11 mouse cellular contexts compared by ENCODE assay signal in genomic region chr8:69938245-69938982, GRCm38 (mm10). TPM values are rescaled to one million over a fixed set of nuclear protein-coding genes. Genes with fewer than 3 reads are reported as not detected.
DNase-seq lines count a peak whose midpoint lies in the region; ATAC-seq and TF ChIP-seq lines count a peak whose summit lies in the region.
"Had no signal": no experiment of that assay in that cellular context is flagged by ENCODE, and none has a peak within 500 bp of the region (broad histone marks: within the 10 kb centered on the region; RNA-seq: fewer than 3 reads in every experiment).

No protein-coding gene starts in this region.

- H3K4me1 ChIP-seq in heart, embryonic 10.5 days = peaks cover 80% of the 10 kb centered on the region
- peaks cover 27% of the 10 kb centered on the region; the same call in 1 of the 2 replicates for H3K4me1 ChIP-seq in spleen, adult 2 months (ENCODE audit: control insufficient read depth, insufficient read depth, insufficient read length)
- H3K4me1 ChIP-seq in hindbrain, embryonic 10.5 days (replicated peaks) = peaks cover 37% of the 10 kb centered on the region

- peaks cover 31% of the 10 kb centered on the region for H3K36me3 ChIP-seq in heart, embryonic 10.5 days
- peaks cover 3% of the 10 kb centered on the region; the same call in 1 of the 2 replicates for H3K36me3 ChIP-seq in spleen, adult 2 months (ENCODE audit: control insufficient read depth, insufficient read depth, low read length)
- H3K36me3 ChIP-seq in hindbrain, embryonic 10.5 days = peaks cover 45% of the 10 kb centered on the region

- no peaks in the 10 kb centered on the region for H3K27me3 ChIP-seq in heart, embryonic 10.5 days (ENCODE audit: insufficient read depth, poor library complexity, severe bottlenecking)
- no peaks in the 10 kb centered on the region for H3K27me3 ChIP-seq in spleen, adult 2 months (ENCODE audit: control insufficient read depth, insufficient read depth, low read length)
- no peaks in the 10 kb centered on the region for H3K27me3 ChIP-seq in hindbrain, embryonic 10.5 days (ENCODE audit: insufficient read depth, poor library complexity, severe bottlenecking)
- H3K27me3 ChIP-seq: neural tube, embryonic 15.5 days had no signal

- TF ChIP-seq CTCF in spleen, adult 2 months (IDR thresholded peaks at IDR 0.05; ENCODE audit: extremely low read depth, insufficient read depth, insufficient read length, insufficient replicate concordance) = no peak

- no peak overlapping the region for H3K4me3 ChIP-seq in heart, embryonic 10.5 days
- H3K4me3 ChIP-seq in spleen, adult 2 months (ENCODE audit: extremely low read depth, insufficient read depth, insufficient read length) = no peak overlapping the region
- H3K4me3 ChIP-seq in hindbrain, embryonic 10.5 days = no peak overlapping the region
- H3K4me3 ChIP-seq: forebrain, embryonic 10.5 days; neural tube, embryonic 15.5 days had no signal

- peak overlapping the region; percentile 89 for H3K27ac ChIP-seq in heart, embryonic 10.5 days
- peak overlapping the region; percentile 27 for H3K27ac ChIP-seq in spleen, adult 2 months (ENCODE audit: insufficient read depth, low read length)
- H3K27ac ChIP-seq in hindbrain, embryonic 10.5 days = no peak overlapping the region
- H3K27ac ChIP-seq: neural tube, embryonic 15.5 days had no signal

- intact Hi-C loops in heart, postnatal 36 days (cut with DNase I) = loop anchor here (2.0 kb wide), 1 partner anchor 34 kb away; no protein-coding TSS in a partner anchor

- WGBS in heart, embryonic 10.5 days = 68% methylated on average over 6 of the region's 6 CpGs
- WGBS in spleen, adult 2 months = 64% methylated on average over 6 of the region's 6 CpGs
- 91% methylated on average over 6 of the region's 6 CpGs for WGBS in hindbrain, embryonic 10.5 days

- ATAC-seq in granulocyte monocyte progenitor cell, adult 5-6 weeks (replicated peaks; ENCODE audit: poor library complexity, severe bottlenecking) = peak; percentile 75

- no peak for TF ChIP-seq POLR2A in spleen, adult 2 months (IDR thresholded peaks at IDR 0.05; ENCODE audit: low read depth, low read length)

- DNase-seq in heart, embryonic 10.5 days (ENCODE audit: low spot score) = no peak
- DNase-seq in heart, postnatal 36 days = no peak
- no peak for DNase-seq in spleen, adult 2 months (ENCODE audit: low read depth in 1 of 2, low spot score in 2 of 2)
- no peak for DNase-seq in spleen, postnatal 4 days (ENCODE audit: low spot score in 2 of 2)
- DNase-seq in cerebellum, adult 11-12 months = no peak
- DNase-seq in hindbrain, embryonic 10.5 days (ENCODE audit: low spot score) = no peak
- no peak for DNase-seq in urinary bladder, postnatal 10 days (ENCODE audit: low spot score)
- DNase-seq: kidney, postnatal 14 days had no signal

- H3K9me3 ChIP-seq in heart, embryonic 10.5 days = no peaks in the 10 kb centered on the region
- H3K9me3 ChIP-seq in hindbrain, embryonic 10.5 days = no peaks in the 10 kb centered on the region
- H3K9me3 ChIP-seq: forebrain, embryonic 10.5 days; neural tube, embryonic 15.5 days had no signal

RNA-seq across cellular contexts. Expression of gene Yjefn3, which starts 35.9 kb away (rescaled TPM):
- polyA plus RNA-seq in heart, embryonic 10.5 days (2016; fragmentation: Nextera tagmentation; extraction: Ambion mirVana) = 6.7 and 8.7 TPM in 2 replicates
- 10 to 100 TPM in 1 of 2 experiments, 1 to 10 TPM in 1; 9.1 to 12.1 TPM for total RNA-seq in heart, postnatal 36 days (2021)
- polyA plus RNA-seq in spleen, adult 2 months (2012; rRNA removed) = 1.5 and 1.9 TPM in 2 replicates
- 2.7 TPM in 1 of 2 replicates, not detected in the other for total RNA-seq in granulocyte monocyte progenitor cell, adult 5-6 weeks (2014; fragmentation: Nextera tagmentation)
- total RNA-seq in granulocyte monocyte progenitor cell, adult 5-6 weeks (2017) = not detected in 2 replicates
- 4.9 and 7.3 TPM in 2 replicates for polyA plus RNA-seq in hindbrain, embryonic 10.5 days (2016; fragmentation: Nextera tagmentation; extraction: Ambion mirVana)

RNA-seq across cellular contexts. Expression of gene Ndufa13, which starts 36.1 kb away (rescaled TPM):
- polyA plus RNA-seq in heart, embryonic 10.5 days (2016; fragmentation: Nextera tagmentation; extraction: Ambion mirVana) = 217 and 256 TPM in 2 replicates
- total RNA-seq in heart, postnatal 36 days (2021) = 100 to 1,000 TPM; 451 to 482 TPM
- 53.8 and 76.3 TPM in 2 replicates for polyA plus RNA-seq in spleen, adult 2 months (2012; rRNA removed)
- 76.7 and 98.5 TPM in 2 replicates for total RNA-seq in granulocyte monocyte progenitor cell, adult 5-6 weeks (2014; fragmentation: Nextera tagmentation)
- total RNA-seq in granulocyte monocyte progenitor cell, adult 5-6 weeks (2017) = 107 and 110 TPM in 2 replicates
- polyA plus RNA-seq in hindbrain, embryonic 10.5 days (2016; fragmentation: Nextera tagmentation; extraction: Ambion mirVana) = 166 and 177 TPM in 2 replicates

RNA-seq across cellular contexts. Expression of gene Tssk6, which starts 36.4 kb away (rescaled TPM):
- polyA plus RNA-seq in heart, embryonic 10.5 days (2016; fragmentation: Nextera tagmentation; extraction: Ambion mirVana) = 2.7 and 2.9 TPM in 2 replicates
- total RNA-seq in heart, postnatal 36 days (2021) = not detected
- polyA plus RNA-seq in spleen, adult 2 months (2012; rRNA removed) = 1.0 TPM in 2 replicates
- total RNA-seq in granulocyte monocyte progenitor cell, adult 5-6 weeks (2014; fragmentation: Nextera tagmentation) = 0.73 TPM in 1 of 2 replicates, not detected in the other
- 1.5 and 2.5 TPM in 2 replicates for total RNA-seq in granulocyte monocyte progenitor cell, adult 5-6 weeks (2017)
- 4.7 and 4.8 TPM in 2 replicates for polyA plus RNA-seq in hindbrain, embryonic 10.5 days (2016; fragmentation: Nextera tagmentation; extraction: Ambion mirVana)

RNA-seq across cellular contexts. Expression of gene Cilp2, which starts 50.9 kb away (rescaled TPM):
- 0.48 and 0.63 TPM in 2 replicates for polyA plus RNA-seq in heart, embryonic 10.5 days (2016; fragmentation: Nextera tagmentation; extraction: Ambion mirVana)
- total RNA-seq in heart, postnatal 36 days (2021) = 1 to 10 TPM; 1.7 to 2.4 TPM
- polyA plus RNA-seq in spleen, adult 2 months (2012; rRNA removed) = 0.11 and 0.34 TPM in 2 replicates
- not detected in 2 replicates for total RNA-seq in granulocyte monocyte progenitor cell, adult 5-6 weeks (2014; fragmentation: Nextera tagmentation)
- total RNA-seq in granulocyte monocyte progenitor cell, adult 5-6 weeks (2017) = not detected in 2 replicates
- 0.44 and 0.47 TPM in 2 replicates for polyA plus RNA-seq in hindbrain, embryonic 10.5 days (2016; fragmentation: Nextera tagmentation; extraction: Ambion mirVana)

RNA-seq across cellular contexts. Expression of gene Gatad2a, which starts 57.8 kb away (rescaled TPM):
- 47.5 and 49.0 TPM in 2 replicates for polyA plus RNA-seq in heart, embryonic 10.5 days (2016; fragmentation: Nextera tagmentation; extraction: Ambion mirVana)
- 10 to 100 TPM; 31.6 to 36.5 TPM for total RNA-seq in heart, postnatal 36 days (2021)
- 45.8 and 64.6 TPM in 2 replicates for polyA plus RNA-seq in spleen, adult 2 months (2012; rRNA removed)
- total RNA-seq in granulocyte monocyte progenitor cell, adult 5-6 weeks (2014; fragmentation: Nextera tagmentation) = 51.7 and 69.2 TPM in 2 replicates
- 47.5 and 58.2 TPM in 2 replicates for total RNA-seq in granulocyte monocyte progenitor cell, adult 5-6 weeks (2017)
- polyA plus RNA-seq in hindbrain, embryonic 10.5 days (2016; fragmentation: Nextera tagmentation; extraction: Ambion mirVana) = 46.9 and 50.3 TPM in 2 replicates
